Mouse (Mus musculus) urinary bladder, postnatal 25 days (tissue): ENCODE measurements at regions not wholly inside any gene's neighbourhood (a gene's known extent, or its start where the extent isn't known, plus 50 kb on each side); places are given as distances from the start of the nearest gene placed in this dataset.

Experiments used
- DNase-seq: peaks from one replicate; pipeline ENCODE4 v3.0.0; 2022; ENCODE audit warnings: low spot score

GRCm38 (mm10) chr8:44094818-44095217, 385.0 kb upstream of the Adam34 start:
- DNase-seq: no peak

GRCm38 (mm10) chr8:44093491-44093890, 383.6 kb upstream of the Adam34 start:
- no peak for DNase-seq

- DNase-seq: no peak
These were observed 372.2 kb upstream of the Adam34 start for GRCm38 (mm10) chr8:44082057-44082456.

- no peak for DNase-seq
These were observed 349.0 kb upstream of the Adam34 start for GRCm38 (mm10) chr8:44058846-44059245.

GRCm38 (mm10) chr8:44042572-44043355, 332.9 kb upstream of the Adam34 start:
- no peak for DNase-seq

GRCm38 (mm10) chr8:44034211-44034610, 324.4 kb upstream of the Adam34 start:
- no peak for DNase-seq

GRCm38 (mm10) chr8:44031376-44031775, 321.5 kb upstream of the Adam34 start:
- DNase-seq: no peak

- DNase-seq: no peak
These were observed 321.1 kb upstream of the Adam34 start for GRCm38 (mm10) chr8:44030972-44031371.

GRCm38 (mm10) chr8:44027738-44028137, 317.9 kb upstream of the Adam34 start:
- DNase-seq: no peak

GRCm38 (mm10) chr8:44025926-44026325, 316.1 kb upstream of the Adam34 start:
- DNase-seq: peak; percentile 20

GRCm38 (mm10) chr8:44024028-44024427, 314.2 kb upstream of the Adam34 start:
- DNase-seq: no peak
